Mouse (Mus musculus) heart, embryonic 11.5 days (tissue): ENCODE measurements around the gene Steap3. TPM values are rescaled to one million over a fixed set of nuclear protein-coding genes. Genes with fewer than 3 reads are reported as not detected.

Source experiments
- ATAC-seq: fragments of 200-750 bp; cut with Nextera tagmentation; replicated peaks from 2 replicates; pipeline ENCODE4 v1.8.0; 2017; ENCODE audit warnings: moderate library complexity; ENCODE audit not compliant: insufficient number of reproducible peaks, low FRiP score, low TSS enrichment
- H3K27ac ChIP-seq: fragments of 300-500 bp; sonication (generic); 2 replicates; pipeline ENCODE4 v1.5.1; 2014; ENCODE audit warnings: mild to moderate bottlenecking, low read depth, low read length
- H3K27me3 ChIP-seq: fragments of 300-500 bp; sonication (generic); 2 replicates; pipeline ENCODE4 v1.6.1; 2014; ENCODE audit warnings: mild to moderate bottlenecking, low read length, mixed read lengths; ENCODE audit not compliant: control insufficient read depth, insufficient read depth
- H3K36me3 ChIP-seq: fragments of 300-500 bp; sonication (generic); 2 replicates; pipeline ENCODE4 v1.6.1; 2014; ENCODE audit warnings: mild to moderate bottlenecking, low read length, moderate library complexity, mixed read lengths; ENCODE audit not compliant: control insufficient read depth, insufficient read depth
- H3K4me1 ChIP-seq: fragments of 300-500 bp; sonication (generic); 2 replicates; pipeline ENCODE4 v1.6.1; 2014; ENCODE audit warnings: low read length; ENCODE audit not compliant: control insufficient read depth, insufficient read depth
- H3K4me2 ChIP-seq: fragments of 300-500 bp; sonication (generic); 2 replicates; pipeline ENCODE4 v1.6.1; 2014; ENCODE audit warnings: mild to moderate bottlenecking, moderate library complexity
- H3K4me3 ChIP-seq: fragments of 300-500 bp; sonication (generic); 2 replicates; pipeline ENCODE4 v1.5.1; 2014; ENCODE audit warnings: low read depth, low read length
- H3K9ac ChIP-seq: fragments of 300-500 bp; sonication (generic); 2 replicates; pipeline ENCODE4 v1.6.1; 2014; ENCODE audit warnings: mild to moderate bottlenecking, low read depth, low read length, moderate library complexity
- H3K9me3 ChIP-seq: fragments of 300-500 bp; sonication (generic); replicated peaks from 2 replicates; pipeline ENCODE4 v1.6.1; 2016; ENCODE audit warnings: low read length; ENCODE audit not compliant: control insufficient read depth
- WGBS: fragments of 180-500 bp; shearing (Covaris S2); extraction: QIAGEN DNeasy Blood & Tissue Kit; methylation state at CpG from one replicate; pipeline ENCODE4 v1.1.7; 2014; ENCODE audit not compliant: insufficient replicate concordance; 5-methylcytosine and 5-hydroxymethylcytosine counted together
- polyA plus RNA-seq: library from polyadenylated mRNA; unstranded; fragments of >200 nt; fragmentation: Nextera tagmentation; extraction: Ambion mirVana; gene quantifications from 2 replicates; pipeline ENCODE4 v1.2.1, GENCODE M21; 2014

Steap3 gene
- polyA plus RNA-seq, 1 experiment from 2014 or later, result 18.6 TPM

DNA sequence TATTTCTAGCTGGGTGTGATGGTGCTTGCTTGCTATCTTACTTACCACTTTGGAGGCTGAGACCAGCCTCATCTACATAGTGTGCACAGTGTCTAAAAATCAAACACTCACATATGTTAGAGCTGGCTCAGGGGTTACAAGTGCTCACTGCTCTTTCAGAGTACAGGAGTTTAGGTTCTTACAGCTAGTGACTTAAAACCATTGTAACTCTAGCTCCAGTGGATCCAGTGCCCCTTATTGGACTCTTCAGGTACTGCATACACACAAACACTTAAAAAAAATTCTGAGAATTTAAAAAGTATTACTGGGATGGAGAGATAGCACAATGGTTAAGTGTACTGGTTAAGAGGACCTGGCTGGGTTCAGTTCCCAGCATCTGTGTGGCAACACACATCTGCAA is 125.5 kb downstream of the Steap3 start:
- Histone ChIP-seq H3K9me3 (no peaks in the 10 kb centered on the region), H3K4me1 (no peaks in the 10 kb centered on the region), H3K4me2 (no peak overlapping the region), H3K36me3 (no peaks in the 10 kb centered on the region), H3K27ac (no peak overlapping the region), H3K9ac (no peak overlapping the region), H3K27me3 (no peaks in the 10 kb centered on the region; the same call in 1 of the 2 replicates), H3K4me3 (no peak overlapping the region)
- no peak for ATAC-seq

DNA sequence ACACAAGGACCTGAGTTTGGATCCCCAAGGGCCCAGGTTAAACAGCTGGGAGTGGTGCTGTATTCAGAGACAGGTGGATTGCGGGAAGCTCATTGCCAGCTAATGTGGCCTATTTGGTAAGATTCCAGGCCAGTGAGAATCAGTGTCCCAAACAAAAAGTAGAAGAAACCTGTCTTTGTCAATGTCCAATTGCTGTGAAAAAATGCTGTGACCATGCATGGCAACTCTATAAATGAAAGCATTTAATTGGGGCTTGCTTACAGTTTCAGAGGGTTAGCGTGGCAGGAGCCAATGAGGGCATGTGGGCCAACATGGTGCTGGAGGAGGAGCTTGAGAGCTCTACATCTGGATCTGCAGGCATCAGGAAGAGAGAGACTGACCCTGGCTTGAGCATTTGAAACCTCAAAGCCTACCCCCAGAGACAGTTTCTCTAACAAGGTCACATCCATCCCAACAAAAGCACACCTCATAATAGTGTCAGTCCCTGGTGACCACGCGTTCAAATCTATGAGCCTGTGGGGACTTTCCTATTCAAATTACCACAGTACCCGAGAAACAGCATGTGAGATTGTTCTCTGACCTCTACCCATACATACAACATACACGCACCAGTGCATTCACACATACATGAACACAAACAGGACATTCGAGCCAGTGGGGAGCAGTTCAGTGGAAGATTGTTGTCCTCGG is 126.8 kb downstream of the Steap3 start:
- H3K27ac ChIP-seq, result no peak overlapping the region
- no peak overlapping the region for H3K4me3 ChIP-seq
- H3K9ac ChIP-seq, result no peak overlapping the region
- H3K4me1 ChIP-seq, result no peaks in the 10 kb centered on the region
- H3K27me3 ChIP-seq, result no peaks in the 10 kb centered on the region; the same call in 1 of the 2 replicates
- WGBS, result 84% methylated on average over 8 of the region's 8 CpGs
- no peak for ATAC-seq
- no peaks in the 10 kb centered on the region for H3K9me3 ChIP-seq
- H3K36me3 ChIP-seq, result no peaks in the 10 kb centered on the region
- no peak overlapping the region for H3K4me2 ChIP-seq

GRCm38 (mm10) chr1:120142551-120142950 is 130.0 kb downstream of the Steap3 start:
- Histone ChIP-seq H3K9me3 (no peaks in the 10 kb centered on the region), H3K4me3 (no peak overlapping the region), H3K27ac (no peak overlapping the region), H3K4me2 (no peak overlapping the region), H3K9ac (no peak overlapping the region), H3K4me1 (no peaks in the 10 kb centered on the region), H3K27me3 (no peaks in the 10 kb centered on the region; the same call in 1 of the 2 replicates), H3K36me3 (no peaks in the 10 kb centered on the region)
- ATAC-seq, result no peak
- 70% methylated on average over 5 of the region's 5 CpGs for WGBS

Other genes with a start within 250 kb of the Steap3 start
- 19.1 and 19.6 TPM in 2 replicates for gene Tmem37, start 198.6 kb downstream of the Steap3 start, polyA plus RNA-seq
- 639 and 662 TPM in 2 replicates for gene Dbi, start 151.6 kb downstream of the Steap3 start, polyA plus RNA-seq
- gene 3110009E18Rik, start 151.5 kb downstream of the Steap3 start, polyA plus RNA-seq, result 11.8 and 13.1 TPM in 2 replicates
- gene C1ql2, start 67.9 kb upstream of the Steap3 start, polyA plus RNA-seq, result not detected in 2 replicates
- gene Marco, start 232.3 kb upstream of the Steap3 start, polyA plus RNA-seq, result not detected in 2 replicates